Mouse (Mus musculus) embryonic facial prominence, embryonic 12.5 days (tissue): ENCODE results near the gene Unkl. TPM values are rescaled to one million over a fixed set of nuclear protein-coding genes. Genes with fewer than 3 reads are reported as not detected.

Experiments
- ATAC-seq: fragments of 200-750 bp; cut with Nextera tagmentation; 2 replicates; pipeline ENCODE4 v1.8.0; 2017; ENCODE audit not compliant: insufficient number of reproducible peaks, insufficient read depth, low FRiP score, low TSS enrichment
- H3K27ac ChIP-seq: fragments of 300-500 bp; sonication (generic); 2 replicates; pipeline ENCODE4 v1.5.1; 2016; ENCODE audit warnings: mild to moderate bottlenecking
- H3K27me3 ChIP-seq: fragments of 300-500 bp; sonication (generic); 2 replicates; pipeline ENCODE4 v1.6.1; 2016; ENCODE audit warnings: mild to moderate bottlenecking, moderate library complexity
- H3K36me3 ChIP-seq: fragments of 300-500 bp; sonication (generic); 2 replicates; pipeline ENCODE4 v1.6.1; 2016; ENCODE audit warnings: mild to moderate bottlenecking
- H3K4me1 ChIP-seq: fragments of 300-500 bp; sonication (generic); 2 replicates; pipeline ENCODE4 v1.6.1; 2016
- H3K4me2 ChIP-seq: fragments of 300-500 bp; sonication (generic); replicated peaks from 2 replicates; pipeline ENCODE4 v1.6.1; 2016; ENCODE audit warnings: mild to moderate bottlenecking, moderate library complexity
- H3K4me3 ChIP-seq: fragments of 300-500 bp; sonication (generic); 2 replicates; pipeline ENCODE4 v1.5.1; 2016; ENCODE audit warnings: mild to moderate bottlenecking
- H3K9ac ChIP-seq: fragments of 300-500 bp; sonication (generic); 2 replicates; pipeline ENCODE4 v1.6.1; 2016; ENCODE audit warnings: mild to moderate bottlenecking, moderate library complexity
- H3K9me3 ChIP-seq: fragments of 300-500 bp; sonication (generic); 2 replicates; pipeline ENCODE4 v1.6.1; 2016; ENCODE audit warnings: mild to moderate bottlenecking, moderate library complexity
- WGBS: fragments of 180-500 bp; shearing (Covaris S2); methylation state at CpG from one replicate; pipeline ENCODE4 v1.1.7; 2016; 5-methylcytosine and 5-hydroxymethylcytosine counted together
- microRNA-seq: library from miRNA; unstranded; fragments of <30 nt; microRNA quantifications from one replicate; pipeline ENCODE4, GENCODE M21; 2017
- polyA plus RNA-seq: library from polyadenylated mRNA; unstranded; fragments of >200 nt; fragmentation: Nextera tagmentation; extraction: Ambion mirVana; gene quantifications from 2 replicates; pipeline ENCODE4 v1.2.1, GENCODE M21; 2016

Gene Unkl
- polyA plus RNA-seq, 1 experiment from 2014 or later = 12.9 TPM

DNA sequence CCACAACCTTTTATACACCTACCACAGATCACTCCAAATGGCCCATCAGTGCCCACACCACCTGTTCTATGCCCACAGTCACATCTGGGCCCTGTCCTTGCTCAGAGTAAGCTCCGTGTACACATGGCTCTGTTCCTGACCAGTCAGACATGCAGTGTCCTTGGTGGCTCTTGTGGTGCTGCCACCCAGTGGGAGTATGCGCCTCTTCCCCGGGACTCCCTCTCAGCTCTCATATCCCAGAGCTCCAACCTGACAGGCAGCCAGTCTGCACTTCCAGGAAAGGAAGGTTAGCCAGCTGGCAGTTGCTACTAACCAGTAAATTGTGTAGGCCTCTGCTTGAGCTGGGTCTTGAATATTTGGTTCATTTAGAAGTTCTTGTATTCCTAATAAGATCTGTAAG, 76.3 kb downstream of the Unkl start:
- H3K4me3 ChIP-seq = no peak overlapping the region
- no peak overlapping the region for H3K4me2 ChIP-seq
- no peaks in the 10 kb centered on the region for H3K4me1 ChIP-seq
- no peak overlapping the region for H3K27ac ChIP-seq
- no peak for ATAC-seq
- H3K27me3 ChIP-seq = no peaks in the 10 kb centered on the region
- H3K9me3 ChIP-seq = no peaks in the 10 kb centered on the region
- peaks cover 80% of the 10 kb centered on the region for H3K36me3 ChIP-seq
- 84% methylated on average over 3 of the region's 3 CpGs for WGBS
- H3K9ac ChIP-seq = no peak overlapping the region

DNA sequence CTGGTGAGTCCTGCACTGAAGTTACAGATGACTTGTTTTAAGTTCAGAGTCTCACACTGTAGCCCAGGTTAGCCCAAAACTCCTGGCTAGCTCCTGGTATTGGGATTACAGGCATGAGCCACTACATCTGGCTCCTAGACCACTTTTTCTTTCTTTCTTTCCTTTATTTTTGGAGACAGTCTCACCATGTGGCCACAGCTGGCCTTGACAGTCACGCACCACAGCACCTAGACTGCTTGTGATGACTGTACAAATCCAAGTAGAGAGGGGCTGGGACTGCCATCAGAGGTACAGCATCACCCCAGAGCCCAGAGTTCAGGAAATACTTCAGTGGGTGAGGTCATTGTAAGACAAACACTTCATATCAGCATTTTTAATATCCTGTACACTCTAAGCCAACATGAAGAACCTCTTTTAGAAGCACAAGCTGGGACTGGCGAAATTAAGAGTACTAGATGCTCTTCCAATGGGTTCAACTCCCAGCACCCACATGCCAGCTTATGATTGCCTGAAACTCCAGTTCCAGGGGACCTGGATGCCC, 82.7 kb downstream of the Unkl start:
- Histone ChIP-seq H3K27ac (no peak overlapping the region), H3K9me3 (no peaks in the 10 kb centered on the region), H3K36me3 (peaks cover 46% of the 10 kb centered on the region), H3K27me3 (no peaks in the 10 kb centered on the region), H3K9ac (peak overlapping the region; percentile 100), H3K4me3 (0 out of 2 replicates have a peak overlapping the region, but pooled peaks have one; percentile 1), H3K4me2 (peak overlapping the region; percentile 91), H3K4me1 (peaks cover 24% of the 10 kb centered on the region)
- 86% methylated on average over 2 of the region's 2 CpGs for WGBS
- no peak for ATAC-seq

DNA sequence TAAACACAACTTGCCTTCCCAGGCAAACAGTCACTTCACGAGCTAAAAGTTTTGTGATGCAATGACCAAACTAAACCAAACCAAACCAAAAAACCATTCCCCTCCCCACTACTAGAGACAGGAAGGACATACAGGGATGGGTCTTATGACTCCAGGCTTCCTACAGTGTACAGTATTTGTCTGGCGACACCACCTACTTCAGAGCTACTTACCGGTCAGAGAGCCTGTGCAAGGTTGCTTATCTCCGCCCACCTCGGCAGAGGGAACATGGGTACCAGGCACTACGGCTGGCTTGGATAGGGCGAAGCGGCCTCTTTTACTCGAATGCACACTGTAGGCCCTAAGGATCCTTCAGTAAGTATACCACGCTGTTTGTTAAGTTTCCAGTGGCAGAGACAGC, 84.1 kb downstream of the Unkl start:
- Histone ChIP-seq H3K27ac (peak overlapping the region; percentile 98; the same call in 1 of the 2 replicates), H3K4me1 (peaks cover 24% of the 10 kb centered on the region), H3K9me3 (no peaks in the 10 kb centered on the region), H3K4me2 (peak overlapping the region; percentile 91), H3K36me3 (peaks cover 31% of the 10 kb centered on the region), H3K27me3 (no peaks in the 10 kb centered on the region), H3K9ac (peak overlapping the region; percentile 100), H3K4me3 (peak overlapping the region; percentile 94)
- ATAC-seq = no peak
- 1% methylated on average over 10 of the region's 10 CpGs for WGBS

DNA sequence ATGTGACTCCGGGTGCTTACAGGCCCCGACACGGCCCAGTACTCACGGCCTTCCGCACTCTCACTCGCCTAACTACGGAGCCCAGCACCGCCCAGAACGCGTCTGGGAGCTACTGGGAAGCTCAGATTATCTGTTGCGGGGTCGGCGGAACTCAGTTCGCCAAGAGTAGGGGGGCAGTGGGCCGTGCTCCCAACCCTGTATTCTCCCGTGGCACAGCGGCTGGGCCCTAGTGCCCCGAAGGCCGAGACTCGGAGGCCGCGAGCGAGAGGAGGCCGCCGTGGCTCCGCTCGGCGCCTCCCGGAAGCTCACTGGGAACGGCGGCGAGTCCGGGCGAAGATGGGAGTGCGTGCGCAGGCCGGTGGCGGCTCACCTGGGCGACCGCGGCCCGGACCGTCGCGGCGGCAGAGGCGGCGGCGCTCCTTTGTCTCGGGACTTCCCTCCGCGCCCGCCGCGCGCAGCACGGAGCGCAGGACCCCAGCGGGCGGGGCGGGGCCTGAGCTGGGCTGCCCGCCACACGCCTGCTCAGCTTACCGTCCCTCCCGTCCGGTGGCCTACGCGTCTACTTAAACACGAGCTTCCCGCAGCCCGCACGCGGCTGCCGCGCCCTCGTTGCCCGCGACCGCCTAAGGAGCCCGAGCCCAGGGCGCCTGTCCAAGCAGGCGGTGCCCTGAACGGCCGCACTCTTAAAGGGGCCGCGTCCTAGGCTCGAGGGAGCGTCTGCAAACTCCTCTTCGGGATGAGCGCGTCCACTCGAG, 84.9 kb downstream of the Unkl start:
- H3K4me2 ChIP-seq = peak overlapping the region; percentile 91
- no peaks in the 10 kb centered on the region for H3K27me3 ChIP-seq
- H3K27ac ChIP-seq = peak overlapping the region; percentile 98
- H3K4me3 ChIP-seq = peak overlapping the region; percentile 94
- peak; percentile 88 for ATAC-seq
- H3K9me3 ChIP-seq = no peaks in the 10 kb centered on the region
- H3K9ac ChIP-seq = peak overlapping the region; percentile 100
- H3K36me3 ChIP-seq = peaks cover 23% of the 10 kb centered on the region
- under 1% methylated on average over 86 of the region's 92 CpGs for WGBS
- H3K4me1 ChIP-seq = peaks cover 24% of the 10 kb centered on the region

DNA sequence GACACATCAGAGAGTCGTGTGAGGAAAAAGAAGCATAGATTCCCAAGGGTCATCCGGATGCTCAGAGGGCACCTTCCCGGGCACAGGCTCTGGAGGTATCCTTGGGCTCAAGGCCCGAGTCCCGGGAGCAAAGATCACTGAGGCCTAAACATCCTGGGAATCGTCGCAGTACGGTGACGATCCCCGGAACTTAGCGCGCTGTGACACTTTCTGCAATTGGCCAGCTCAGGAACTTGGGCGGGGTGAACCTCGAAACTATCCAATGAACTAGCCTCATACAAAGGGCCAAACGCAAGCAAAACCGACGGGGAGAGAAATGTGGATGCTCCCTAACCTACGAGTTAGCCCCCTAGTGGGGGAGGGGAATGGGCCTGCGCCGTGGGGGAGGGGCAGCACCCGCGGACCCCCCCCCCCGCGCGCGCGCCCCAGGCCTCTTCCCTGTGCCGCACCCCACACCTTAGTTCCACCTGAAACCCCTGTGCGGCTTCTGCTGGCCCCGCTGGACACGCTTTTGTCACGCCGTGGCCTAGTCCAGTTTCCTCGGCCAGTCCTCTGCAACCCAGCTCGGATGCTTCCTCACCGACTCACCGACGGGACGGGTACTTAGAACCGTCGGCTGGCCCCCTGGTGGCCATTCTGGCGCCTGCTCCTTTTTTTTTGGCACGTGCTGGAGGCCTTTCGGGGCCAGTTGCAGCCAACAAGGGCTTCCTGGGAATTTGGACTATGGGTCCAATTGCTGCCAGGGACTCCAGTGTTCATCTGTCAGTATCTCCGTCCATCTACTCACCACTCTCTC, 85.7 kb downstream of the Unkl start:
- ATAC-seq = peak; percentile 80
- Histone ChIP-seq H3K4me2 (peak overlapping the region; percentile 42), H3K9me3 (no peaks in the 10 kb centered on the region), H3K4me1 (peaks cover 24% of the 10 kb centered on the region), H3K36me3 (peaks cover 15% of the 10 kb centered on the region), H3K27me3 (no peaks in the 10 kb centered on the region), H3K27ac (peak overlapping the region; percentile 98), H3K9ac (peak overlapping the region; percentile 100), H3K4me3 (peak overlapping the region; percentile 94)
- 1% methylated on average over 45 of the region's 45 CpGs for WGBS

DNA sequence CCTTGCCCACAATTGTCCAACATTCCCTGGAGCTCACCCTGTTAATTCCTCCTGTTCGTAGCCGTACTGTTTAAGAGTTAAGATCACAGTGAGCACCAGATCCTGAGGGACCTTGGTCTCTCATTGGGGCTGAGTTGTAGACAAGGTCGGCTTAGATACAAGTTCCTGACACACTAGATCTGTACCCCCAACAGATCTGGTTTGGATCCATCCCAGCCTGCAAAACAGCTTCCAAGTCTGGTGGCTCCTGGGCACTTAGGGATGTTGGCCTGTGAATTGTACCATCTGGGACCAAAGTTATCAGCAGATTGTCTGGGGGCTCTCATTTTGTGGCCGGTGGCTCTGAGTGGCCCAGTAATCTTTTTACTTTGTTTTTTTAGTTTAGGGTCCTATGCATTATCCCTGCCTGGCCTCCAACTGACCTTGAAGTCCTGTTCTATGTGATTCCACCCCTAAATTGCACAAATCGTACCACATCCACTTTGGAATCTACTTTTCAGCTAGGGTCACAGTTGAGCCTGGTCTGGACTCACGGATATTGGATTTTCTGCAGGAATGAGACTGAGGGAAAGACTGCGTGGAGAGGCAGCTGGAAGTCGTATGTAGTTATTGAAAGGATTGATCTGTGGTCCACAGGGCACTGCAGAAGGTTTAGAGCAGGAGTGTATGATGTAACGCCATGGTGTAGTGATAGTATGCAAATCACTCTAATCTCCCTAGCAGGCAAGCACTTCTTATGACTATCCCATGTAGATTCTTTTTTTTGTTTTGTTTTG, 86.6 kb downstream of the Unkl start, which contains the start of gene Ube2i:
Gene Ube2i, minus strand, starts transcription at position 52 of the 776 bp plus-strand sequence.
- H3K27ac ChIP-seq = peak within 1 kb of the TSS; percentile 98
- no peaks in the 10 kb centered on the region for H3K27me3 ChIP-seq
- peak within 1 kb of the TSS; percentile 100 for H3K9ac ChIP-seq
- H3K9me3 ChIP-seq = no peaks in the 10 kb centered on the region
- peak within 1 kb of the TSS; percentile 42 for H3K4me2 ChIP-seq
- H3K4me3 ChIP-seq = peak within 1 kb of the TSS; percentile 94
- ATAC-seq = no peak
- peaks cover 24% of the 10 kb centered on the region for H3K4me1 ChIP-seq
- 78% methylated on average over 9 of the region's 9 CpGs for WGBS
- peaks cover 7% of the 10 kb centered on the region for H3K36me3 ChIP-seq

DNA sequence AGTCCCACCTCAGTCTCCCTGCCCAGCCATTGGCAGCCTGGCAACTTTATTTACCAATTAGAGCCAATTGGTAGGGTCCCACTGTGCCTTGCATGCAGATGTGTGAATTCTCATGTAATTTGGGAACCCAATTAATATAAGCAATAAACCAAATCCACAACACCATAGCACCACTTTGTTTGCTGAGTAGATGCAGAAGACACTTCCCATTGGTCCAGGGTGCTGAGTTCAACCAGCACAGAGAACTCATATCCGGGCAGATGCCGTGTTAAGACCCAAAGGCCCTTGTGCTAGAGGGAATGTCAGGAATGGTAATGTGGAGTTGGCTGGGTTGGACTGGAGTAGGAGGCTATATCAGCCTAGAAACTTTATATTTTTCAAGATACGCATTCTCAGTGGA, 87.6 kb downstream of the Unkl start:
- 94% methylated on average over 3 of the region's 3 CpGs for WGBS
- Histone ChIP-seq H3K4me3 (no peak overlapping the region), H3K9ac (no peak overlapping the region), H3K27me3 (no peaks in the 10 kb centered on the region), H3K4me2 (no peak overlapping the region), H3K4me1 (peaks cover 18% of the 10 kb centered on the region), H3K9me3 (no peaks in the 10 kb centered on the region), H3K27ac (no peak overlapping the region), H3K36me3 (peaks cover 2% of the 10 kb centered on the region; the same call in 1 of the 2 replicates)
- no peak for ATAC-seq

DNA sequence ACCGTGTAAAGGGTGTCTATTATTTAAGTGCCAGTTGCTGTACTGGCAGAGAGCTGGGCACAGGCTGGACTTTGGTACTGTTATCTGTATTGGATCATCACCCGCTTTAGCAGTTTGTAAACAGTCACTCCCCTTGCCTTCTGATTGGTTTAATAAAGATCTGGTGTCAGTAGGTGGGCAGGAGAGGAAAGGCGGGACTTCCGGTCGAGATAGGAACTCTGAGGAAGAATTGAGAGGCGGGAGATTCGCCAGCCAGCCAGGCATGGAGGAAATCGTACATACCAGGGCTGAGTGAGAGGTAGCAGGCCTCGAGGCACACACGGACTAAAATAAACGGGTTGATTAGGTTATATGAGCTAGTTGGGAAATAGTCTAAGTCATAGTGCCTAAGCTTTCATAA, 93.9 kb downstream of the Unkl start:
- H3K27ac ChIP-seq = no peak overlapping the region
- H3K36me3 ChIP-seq = no peaks in the 10 kb centered on the region
- no peaks in the 10 kb centered on the region for H3K4me1 ChIP-seq
- no peak overlapping the region for H3K9ac ChIP-seq
- H3K9me3 ChIP-seq = no peaks in the 10 kb centered on the region
- no peak for ATAC-seq
- 47% methylated on average over 11 of the region's 11 CpGs for WGBS
- no peak overlapping the region for H3K4me3 ChIP-seq
- H3K27me3 ChIP-seq = no peaks in the 10 kb centered on the region
- H3K4me2 ChIP-seq = no peak overlapping the region

Small RNA genes lying within 50 kb of the gene (microRNA-seq; reads per million reads assigned to microRNA genes)
- 1.5 reads per million for gene Mir3547

Other genes starting within 250 kb of the Unkl start
- gene Jpt2, start 227.7 kb upstream of the Unkl start, polyA plus RNA-seq = 270 and 277 TPM in 2 replicates
- gene Cramp1l, start 172.6 kb upstream of the Unkl start, polyA plus RNA-seq = 10.5 and 12.0 TPM in 2 replicates
- 29.0 and 29.8 TPM in 2 replicates for gene Ift140, start 172.3 kb upstream of the Unkl start, polyA plus RNA-seq
- gene Tmem204, start 104.8 kb upstream of the Unkl start, polyA plus RNA-seq = 13.2 and 15.5 TPM in 2 replicates
- gene Telo2, start 72.4 kb upstream of the Unkl start, polyA plus RNA-seq = 49.1 and 51.0 TPM in 2 replicates
- gene Ptx4, start 67.6 kb upstream of the Unkl start, polyA plus RNA-seq = 0.48 and 0.88 TPM in 2 replicates
- 27.1 and 27.4 TPM in 2 replicates for gene Clcn7, start 55.0 kb upstream of the Unkl start, polyA plus RNA-seq
- gene Ccdc154, start 25.9 kb upstream of the Unkl start, polyA plus RNA-seq = not detected in 2 replicates
- gene Gm38655, start 12.9 kb upstream of the Unkl start, polyA plus RNA-seq = not detected in 2 replicates
- 35.1 and 35.3 TPM in 2 replicates for gene BC003965, start 3.8 kb upstream of the Unkl start, polyA plus RNA-seq
- gene Gnptg, start 51.7 kb downstream of the Unkl start, polyA plus RNA-seq = 34.1 and 34.9 TPM in 2 replicates
- gene Tsr3, start 51.8 kb downstream of the Unkl start, polyA plus RNA-seq = 63.7 and 65.8 TPM in 2 replicates
- gene Baiap3, start 68.0 kb downstream of the Unkl start, polyA plus RNA-seq = 1.5 and 1.9 TPM in 2 replicates
- 782 and 798 TPM in 2 replicates for gene Ube2i, start 86.2 kb downstream of the Unkl start, polyA plus RNA-seq
- not detected in 2 replicates for gene Prss34, start 110.0 kb downstream of the Unkl start, polyA plus RNA-seq
- 0.19 TPM in 1 of 2 replicates, not detected in the other for gene Prss28, start 120.2 kb downstream of the Unkl start, polyA plus RNA-seq
- not detected in 2 replicates for gene Prss29, start 130.3 kb downstream of the Unkl start, polyA plus RNA-seq
- not detected in 2 replicates for gene Tpsab1, start 157.2 kb downstream of the Unkl start, polyA plus RNA-seq
- gene Tpsb2, start 177.9 kb downstream of the Unkl start, polyA plus RNA-seq = not detected in 2 replicates
- 0.31 TPM in 1 of 2 replicates, not detected in the other for gene Tpsg1, start 180.9 kb downstream of the Unkl start, polyA plus RNA-seq
- 8.7 and 11.9 TPM in 2 replicates for gene Cacna1h, start 245.4 kb downstream of the Unkl start, polyA plus RNA-seq